Mouse (Mus musculus) brain, embryonic 14.5 days (tissue): ENCODE measurements around the gene B3gntl1.

Experiments used
- CTCF ChIP-seq: fragments of 200-500 bp; IDR thresholded peaks from 2 replicates; pipeline ENCODE4 v1.5.1; 2012; ENCODE audit warnings: inconsistent platforms, mild to moderate bottlenecking, moderate library complexity, borderline replicate concordance; ENCODE audit not compliant: insufficient read depth, insufficient read length; ENCODE audit errors: extremely low read depth
- POLR2A ChIP-seq: fragments of 200-500 bp; IDR thresholded peaks from 2 replicates; pipeline ENCODE4 v1.6.1; 2012; ENCODE audit warnings: mild to moderate bottlenecking, inconsistent platforms, borderline replicate concordance; ENCODE audit not compliant: poor library complexity, insufficient read depth, insufficient read length, severe bottlenecking; ENCODE audit errors: extremely low read depth

DNA sequence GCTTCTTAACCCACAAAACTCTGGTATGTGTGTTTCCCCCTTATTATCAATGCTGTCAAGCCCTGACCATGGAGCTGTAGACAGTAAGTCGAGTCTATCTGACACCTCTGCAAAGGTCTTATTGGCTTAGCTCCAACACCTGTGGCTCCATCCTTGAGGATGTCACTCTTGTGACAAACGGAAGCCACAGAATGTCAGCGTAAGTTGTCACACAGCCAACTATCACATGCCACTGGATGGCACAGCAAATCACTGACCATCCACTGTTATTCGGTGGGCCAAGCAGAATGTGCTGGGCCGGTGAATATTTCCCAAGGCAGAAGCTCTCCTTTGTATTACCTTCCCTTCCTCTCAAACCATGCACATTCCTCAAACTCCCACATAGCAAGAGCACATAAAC, 24.8 kb downstream of the B3gntl1 start:
- TF ChIP-seq POLR2A: no peak
- TF ChIP-seq CTCF: no peak
